Mouse (Mus musculus) midbrain, embryonic 15.5 days (tissue): ENCODE measurements around the gene Apaf1. TPM values are rescaled to one million over a fixed set of nuclear protein-coding genes. Genes with fewer than 3 reads are reported as not detected.

Source experiments
- polyA plus RNA-seq: library from polyadenylated mRNA; unstranded; fragments of >200 nt; fragmentation: Nextera tagmentation; extraction: Ambion mirVana; gene quantifications from 2 replicates; pipeline ENCODE4 v1.2.1, GENCODE M21; 2015

Gene Apaf1
- polyA plus RNA-seq, 1 experiment from 2014 or later = 24.7 TPM

Other genes starting within 250 kb of the Apaf1 start
- 17.6 and 17.7 TPM in 2 replicates for gene Ikbip, start 170 bp upstream of the Apaf1 start, polyA plus RNA-seq
- 542 and 550 TPM in 2 replicates for gene Slc25a3, start 41.3 kb upstream of the Apaf1 start, polyA plus RNA-seq
- gene Tmpo, start 98.5 kb upstream of the Apaf1 start, polyA plus RNA-seq = 106 and 110 TPM in 2 replicates